Mouse (Mus musculus) liver, postnatal 0 days (tissue): ENCODE measurements around the gene Hcar1.

Experiments
- CTCF ChIP-seq: sonication (generic); IDR thresholded peaks from 2 replicates; pipeline ENCODE4 v1.5.1; 2016; ENCODE audit warnings: antibody characterized with exemption, low read depth
- EP300 ChIP-seq: IDR thresholded peaks from 2 replicates; pipeline ENCODE4 v1.6.1; 2016; ENCODE audit warnings: antibody characterized with exemption, low read depth, mild to moderate bottlenecking

DNA sequence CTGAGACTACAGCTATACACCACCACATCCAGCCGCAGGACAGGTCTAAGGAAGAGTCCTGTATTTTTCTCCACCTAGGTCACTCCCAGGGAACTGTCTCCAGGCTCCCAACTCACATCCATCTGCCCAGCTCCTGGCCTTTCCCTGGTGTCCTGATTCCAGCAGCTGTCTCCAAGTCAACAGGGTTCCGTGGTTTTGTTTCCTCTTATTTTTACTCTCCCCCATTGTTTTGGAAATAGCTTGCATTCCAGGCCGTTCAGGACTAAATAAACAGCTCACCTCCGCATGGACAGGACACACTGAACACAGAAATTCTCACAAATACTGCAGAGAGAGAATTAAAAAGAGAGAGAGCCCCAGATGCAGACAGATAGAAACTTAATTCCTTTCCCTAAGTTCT lies 42.4 kb downstream of the Hcar1 start:
- no peak for TF ChIP-seq CTCF
- no peak for TF ChIP-seq EP300
